11 mouse cellular contexts compared by ENCODE assay signal in genomic region chr12:80867083-80867482, GRCm38 (mm10).
DNase-seq lines count a peak whose midpoint lies in the region; ATAC-seq lines count a peak whose summit lies in the region.
"Had no signal": no experiment of that assay in that cellular context is flagged by ENCODE, and none has a peak within 500 bp of the region (broad histone marks: within the 10 kb centered on the region; RNA-seq: fewer than 3 reads in every experiment).

No protein-coding gene starts in this region.

- no peak for ATAC-seq in kidney, embryonic 15.5 days (replicated peaks; ENCODE audit: low FRiP score)
- ATAC-seq: forebrain, embryonic 13.5 days; hindbrain, postnatal 0 days had no signal

- peaks cover 17% of the 10 kb centered on the region for H3K36me3 ChIP-seq in kidney, embryonic 15.5 days
- peaks cover 19% of the 10 kb centered on the region; the same call in 1 of the 2 replicates for H3K36me3 ChIP-seq in limb, embryonic 10.5 days

- WGBS in kidney, embryonic 15.5 days, result 69% methylated on average over 3 of the region's 3 CpGs
- 82% methylated on average over 3 of the region's 3 CpGs for WGBS in limb, embryonic 10.5 days

- no peaks in the 10 kb centered on the region for H3K9me3 ChIP-seq in kidney, embryonic 15.5 days (replicated peaks)
- no peaks in the 10 kb centered on the region for H3K9me3 ChIP-seq in limb, embryonic 10.5 days (replicated peaks)
- H3K9me3 ChIP-seq: forebrain, embryonic 13.5 days had no signal

- H3K4me1 ChIP-seq in kidney, embryonic 15.5 days, result peaks cover under 1% of the 10 kb centered on the region; the same call in 1 of the 2 replicates
- peaks cover 4% of the 10 kb centered on the region; the same call in 1 of the 2 replicates for H3K4me1 ChIP-seq in limb, embryonic 10.5 days

- no peak overlapping the region for H3K27ac ChIP-seq in kidney, embryonic 15.5 days
- H3K27ac ChIP-seq in limb, embryonic 10.5 days, result no peak overlapping the region
- H3K27ac ChIP-seq: forebrain, embryonic 13.5 days; hindbrain, postnatal 0 days had no signal

- no peak overlapping the region for H3K4me3 ChIP-seq in kidney, embryonic 15.5 days (replicated peaks)
- no peak overlapping the region for H3K4me3 ChIP-seq in limb, embryonic 10.5 days
- H3K4me3 ChIP-seq: forebrain, embryonic 13.5 days had no signal

- H3K27me3 ChIP-seq in kidney, embryonic 15.5 days, result no peaks in the 10 kb centered on the region
- H3K27me3 ChIP-seq in limb, embryonic 10.5 days (ENCODE audit: low read depth, poor library complexity, severe bottlenecking), result no peaks in the 10 kb centered on the region
- H3K27me3 ChIP-seq: forebrain, embryonic 13.5 days had no signal

- H3K9ac ChIP-seq in kidney, embryonic 15.5 days, result no peak overlapping the region
- H3K9ac ChIP-seq: forebrain, embryonic 13.5 days had no signal

- DNase-seq in adrenal gland, adult (ENCODE audit: inconsistent age in 2 of 2, low spot score in 1 of 2), result peak; percentile 44 to 75
- no peak for DNase-seq in adrenal gland, postnatal 25 days
- peak; percentile 69 for DNase-seq in kidney, adult 11 months
- DNase-seq in kidney, postnatal 14 days, result peak; percentile 73
- peak; percentile 25 to 41 for DNase-seq in lung, postnatal 4 days
- no peak for DNase-seq in cerebellum, adult 11-12 months
- DNase-seq in limb, embryonic 10.5 days (ENCODE audit: low spot score), result no peak
- DNase-seq: right cerebral cortex, adult 18-20 months had no signal

- no peak overlapping the region for H3K4me2 ChIP-seq in kidney, embryonic 15.5 days
- H3K4me2 ChIP-seq: forebrain, embryonic 13.5 days had no signal

Comparison
In these comparisons a context has a peak if more than half of its experiments do, and no peak if none do; other contexts are left out.
1. DNase-seq: peak in adrenal gland, adult (2 of 2), kidney, adult 11 months (single experiment), kidney, postnatal 14 days (single experiment) and lung, postnatal 4 days (2 of 2); none in adrenal gland, postnatal 25 days (single experiment), cerebellum, adult 11-12 months (single experiment) and limb, embryonic 10.5 days (single experiment).